Mouse (Mus musculus) midbrain, embryonic 15.5 days (tissue): ENCODE measurements around the gene Rab21. TPM values are rescaled to one million over a fixed set of nuclear protein-coding genes. Genes with fewer than 3 reads are reported as not detected.

Source experiments
- ATAC-seq: fragments of 200-750 bp; cut with Nextera tagmentation; replicated peaks from 2 replicates; pipeline ENCODE4 v1.8.0; 2017; ENCODE audit warnings: moderate TSS enrichment
- H3K27ac ChIP-seq: fragments of 300-500 bp; sonication (generic); 2 replicates; pipeline ENCODE4 v1.5.1; 2015; ENCODE audit warnings: mild to moderate bottlenecking, inconsistent platforms
- H3K27me3 ChIP-seq: fragments of 300-500 bp; sonication (generic); replicated peaks from 2 replicates; pipeline ENCODE4 v1.6.1; 2015; ENCODE audit warnings: inconsistent platforms
- H3K36me3 ChIP-seq: fragments of 300-500 bp; sonication (generic); replicated peaks from 2 replicates; pipeline ENCODE4 v1.6.1; 2015; ENCODE audit warnings: inconsistent platforms
- H3K4me1 ChIP-seq: fragments of 300-500 bp; sonication (generic); 2 replicates; pipeline ENCODE4 v1.6.1; 2015; ENCODE audit warnings: inconsistent platforms
- H3K4me2 ChIP-seq: fragments of 300-500 bp; sonication (generic); 2 replicates; pipeline ENCODE4 v1.6.1; 2015; ENCODE audit warnings: inconsistent platforms, mild to moderate bottlenecking, moderate library complexity
- H3K4me3 ChIP-seq: fragments of 300-500 bp; sonication (generic); 2 replicates; pipeline ENCODE4 v1.5.1; 2015; ENCODE audit warnings: mild to moderate bottlenecking, inconsistent platforms
- H3K9ac ChIP-seq: fragments of 300-500 bp; sonication (generic); 2 replicates; pipeline ENCODE4 v1.6.1; 2015; ENCODE audit warnings: mild to moderate bottlenecking, inconsistent platforms
- H3K9me3 ChIP-seq: fragments of 300-500 bp; sonication (generic); 2 replicates; pipeline ENCODE4 v1.6.1; 2016; ENCODE audit warnings: inconsistent platforms
- WGBS: fragments of 180-500 bp; shearing (Covaris S2); methylation state at CpG from one replicate; pipeline ENCODE4 v1.1.7; 2015; ENCODE audit warnings: mixed read lengths; 5-methylcytosine and 5-hydroxymethylcytosine counted together
- polyA plus RNA-seq: library from polyadenylated mRNA; unstranded; fragments of >200 nt; fragmentation: Nextera tagmentation; extraction: Ambion mirVana; gene quantifications from 2 replicates; pipeline ENCODE4 v1.2.1, GENCODE M21; 2015

The Rab21 gene
- 8.7 and 11.9 TPM in 2 replicates for polyA plus RNA-seq

DNA sequence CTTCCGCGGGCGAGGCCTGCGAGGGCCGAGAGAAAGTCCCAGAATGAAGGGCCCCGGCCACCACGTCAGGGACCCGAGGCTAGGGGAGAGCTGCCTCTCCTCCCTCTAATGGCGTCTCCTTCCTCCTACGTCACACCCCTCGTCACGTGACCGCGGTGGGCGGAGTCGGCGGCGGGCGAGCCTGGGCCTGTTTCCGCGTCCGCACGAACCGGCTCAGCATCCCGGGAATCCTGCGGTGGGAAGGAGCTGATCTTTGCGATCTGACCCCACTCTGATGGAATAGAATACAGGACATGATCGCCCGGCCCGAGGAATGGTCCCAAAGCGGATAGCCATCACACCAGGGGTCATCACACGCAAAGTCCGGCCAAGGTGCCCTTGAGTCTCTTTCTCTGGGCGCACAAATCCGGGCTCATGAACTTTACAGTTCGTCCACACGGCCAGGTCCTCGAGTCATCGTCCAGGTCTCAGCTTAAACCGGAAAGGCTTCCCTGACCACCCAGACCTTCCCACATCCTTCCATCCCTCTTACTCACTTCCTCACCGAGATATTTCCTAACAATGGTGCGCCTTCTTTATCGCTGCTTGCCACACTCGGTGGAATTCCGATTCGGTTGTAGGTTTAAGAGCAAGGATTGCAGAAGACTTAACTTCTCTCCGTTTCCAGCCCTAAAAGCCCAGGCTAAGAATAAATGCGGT is at the start of gene Rab21:
Gene Rab21 (minus strand): TSS at position 122 of the 699 bp plus-strand sequence.
- Histone ChIP-seq H3K9me3 (no peaks in the 10 kb centered on the region), H3K4me2 (peak within 1 kb of the TSS; percentile 57), H3K4me3 (peak within 1 kb of the TSS; percentile 58), H3K9ac (peak within 1 kb of the TSS; percentile 97), H3K36me3 (no peaks in the 10 kb centered on the region), H3K27ac (peak within 1 kb of the TSS; percentile 97), H3K4me1 (peaks cover 33% of the 10 kb centered on the region), H3K27me3 (no peaks in the 10 kb centered on the region)
- under 1% methylated on average over 46 of the region's 48 CpGs for WGBS
- peak; percentile 95 for ATAC-seq

DNA sequence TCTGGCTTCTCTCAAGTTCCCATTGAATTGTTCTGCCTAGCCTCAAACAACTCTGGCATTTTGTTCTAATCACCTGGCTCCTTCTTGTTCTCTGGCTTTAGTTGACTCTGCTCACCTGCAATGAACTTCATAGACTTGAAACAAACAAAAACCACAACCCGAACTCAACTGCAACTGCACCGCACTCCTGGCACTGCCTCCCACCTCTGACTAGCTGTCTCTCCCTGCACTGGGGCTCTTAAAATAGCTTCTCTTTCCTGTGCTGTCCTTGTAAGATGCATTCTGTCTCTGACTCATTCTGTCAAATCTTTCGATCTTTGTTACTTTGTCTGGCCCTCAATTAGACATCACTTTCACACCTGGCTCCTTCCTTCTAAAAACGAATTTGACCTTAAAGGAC is 47.8 kb upstream of the Rab21 start:
- peaks cover 23% of the 10 kb centered on the region for H3K4me1 ChIP-seq
- H3K4me2 ChIP-seq: peak overlapping the region; percentile 87
- no peak overlapping the region for H3K9ac ChIP-seq
- no peaks in the 10 kb centered on the region for H3K36me3 ChIP-seq
- WGBS: 90% methylated on average over 4 of the region's 4 CpGs
- peak overlapping the region; percentile 60; the same call in 1 of the 2 replicates for H3K4me3 ChIP-seq
- H3K27ac ChIP-seq: no peak overlapping the region
- no peak for ATAC-seq
- no peaks in the 10 kb centered on the region for H3K9me3 ChIP-seq
- no peaks in the 10 kb centered on the region for H3K27me3 ChIP-seq

DNA sequence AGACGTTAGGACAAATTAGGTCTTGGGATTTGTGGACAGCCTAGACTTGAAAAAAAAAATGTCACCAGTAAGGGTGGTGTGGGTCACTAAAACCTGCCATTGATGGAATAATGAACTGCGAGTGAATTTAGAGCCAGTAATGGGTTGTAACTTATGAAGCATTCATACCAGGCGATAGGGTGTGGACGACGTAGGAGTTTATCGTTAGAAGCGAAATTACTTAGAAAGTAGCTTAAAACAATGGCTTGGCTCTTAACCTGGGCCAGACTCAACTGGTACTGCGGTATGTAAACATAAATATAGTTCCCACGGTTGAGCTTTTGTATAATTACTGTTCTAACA is 47.2 kb upstream of the Rab21 start:
- Histone ChIP-seq H3K27me3 (no peaks in the 10 kb centered on the region), H3K4me3 (peak overlapping the region; percentile 60), H3K4me1 (peaks cover 23% of the 10 kb centered on the region), H3K27ac (peak overlapping the region; percentile 96), H3K36me3 (no peaks in the 10 kb centered on the region), H3K9me3 (no peaks in the 10 kb centered on the region), H3K4me2 (peak overlapping the region; percentile 87), H3K9ac (peak overlapping the region; percentile 56)
- 8% methylated on average over 9 of the region's 9 CpGs for WGBS
- no peak for ATAC-seq

DNA sequence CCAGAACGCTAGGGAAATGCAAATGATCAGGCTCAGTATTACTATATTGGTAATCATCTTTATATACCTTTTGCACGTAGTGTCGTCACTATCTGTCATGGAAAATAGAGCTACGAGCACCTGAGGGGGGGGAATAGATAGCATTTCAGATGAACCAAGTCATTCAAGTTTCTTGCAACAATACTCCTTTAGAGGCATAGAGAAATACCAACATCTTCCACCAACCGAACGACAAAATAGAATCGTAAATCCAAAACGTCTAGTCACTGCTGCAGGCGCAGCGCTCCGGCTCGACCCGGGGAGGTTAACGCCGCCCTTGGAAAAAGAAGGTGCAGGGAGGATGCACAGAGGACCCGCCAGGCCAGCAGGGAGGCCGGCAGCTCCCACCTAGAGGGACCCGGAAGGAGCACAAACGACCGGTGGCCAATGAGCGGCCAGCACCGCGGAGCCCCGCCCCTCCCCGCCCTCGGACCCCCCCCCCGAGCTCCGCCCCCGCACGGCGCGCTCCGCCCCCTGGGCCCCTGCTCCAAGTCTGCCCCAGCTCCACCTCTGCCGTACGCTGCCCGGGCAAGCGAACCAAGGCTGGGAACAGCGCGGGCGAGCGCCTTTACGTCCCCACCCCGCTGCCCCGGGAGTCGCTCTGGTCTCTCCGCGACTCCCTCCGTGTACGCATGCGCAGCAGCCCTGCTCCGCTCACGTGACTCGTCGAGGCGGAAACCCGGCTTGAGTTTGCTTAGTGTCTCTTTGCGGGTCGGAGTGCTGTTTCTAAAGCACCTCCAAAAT is 46.6 kb upstream of the Rab21 start, which contains the start of gene Tmem19:
Gene Tmem19 (minus strand): TSS at position 662 of the 783 bp plus-strand sequence.
- no peaks in the 10 kb centered on the region for H3K36me3 ChIP-seq
- H3K9me3 ChIP-seq: no peaks in the 10 kb centered on the region
- peak within 1 kb of the TSS; percentile 96 for H3K27ac ChIP-seq
- peaks cover 23% of the 10 kb centered on the region for H3K4me1 ChIP-seq
- WGBS: under 1% methylated on average over 38 of the region's 58 CpGs
- no peaks in the 10 kb centered on the region for H3K27me3 ChIP-seq
- ATAC-seq: peak; percentile 99
- H3K9ac ChIP-seq: peak within 1 kb of the TSS; percentile 56
- peak within 1 kb of the TSS; percentile 60 for H3K4me3 ChIP-seq
- peak within 1 kb of the TSS; percentile 87 for H3K4me2 ChIP-seq

DNA sequence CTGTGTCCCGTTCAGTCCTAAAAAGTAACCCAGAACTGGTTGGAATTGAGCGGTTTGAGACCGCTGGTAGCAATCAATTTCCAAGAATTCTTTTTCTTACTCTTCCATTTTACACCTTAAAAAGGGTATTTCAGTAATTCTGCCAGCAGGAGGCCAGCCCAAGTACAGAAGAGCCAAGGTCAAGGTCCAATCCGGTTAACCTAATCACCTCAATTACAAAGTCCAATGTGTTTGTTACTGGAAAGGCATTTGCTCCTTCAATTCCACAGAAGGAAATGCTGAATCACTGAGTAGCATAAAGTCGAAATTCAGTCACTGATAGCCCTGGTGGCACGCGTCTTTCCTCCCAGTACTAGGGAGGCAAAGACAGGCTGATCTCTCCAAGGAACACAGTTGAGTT is 43.7 kb upstream of the Rab21 start:
- Histone ChIP-seq H3K27ac (no peak overlapping the region), H3K9me3 (no peaks in the 10 kb centered on the region), H3K9ac (no peak overlapping the region), H3K4me1 (peaks cover 23% of the 10 kb centered on the region), H3K36me3 (peaks cover 5% of the 10 kb centered on the region; the same call in 1 of the 2 replicates), H3K27me3 (no peaks in the 10 kb centered on the region), H3K4me3 (no peak overlapping the region), H3K4me2 (no peak overlapping the region)
- no peak for ATAC-seq
- 91% methylated on average over 7 of the region's 7 CpGs for WGBS

DNA sequence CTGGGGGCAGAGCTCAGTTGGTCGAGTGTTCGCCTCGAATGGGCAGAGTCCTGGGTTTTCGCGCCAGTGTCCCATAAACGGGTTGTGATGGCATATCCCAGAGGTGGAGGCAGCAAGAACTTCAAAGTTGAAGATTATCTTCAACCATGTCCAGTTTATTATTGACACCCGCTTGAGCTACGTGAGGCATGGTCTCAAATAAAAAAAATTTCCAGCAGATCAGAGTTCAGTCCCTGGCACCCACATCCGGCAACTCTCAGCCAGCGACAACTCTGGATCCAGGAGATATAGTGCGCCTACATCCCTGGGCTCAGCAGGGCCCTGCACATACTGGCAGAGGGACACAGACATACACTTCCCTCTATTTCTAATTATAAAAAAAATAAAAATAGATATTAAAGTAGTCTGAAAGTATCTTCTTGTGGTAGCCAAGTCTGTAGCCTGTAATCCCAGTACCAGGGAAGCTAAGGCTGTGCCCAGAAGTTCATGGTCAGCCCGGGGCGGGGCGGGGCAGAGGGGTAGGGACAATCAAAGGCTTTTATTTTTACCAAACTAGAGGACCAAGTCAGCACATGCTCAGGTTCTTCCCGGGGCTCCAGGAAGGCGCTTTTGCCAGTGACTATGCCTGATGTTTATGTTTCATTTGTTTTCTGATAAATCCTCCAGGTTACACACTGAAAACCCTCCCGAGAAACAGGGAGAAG is 43.0 kb upstream of the Rab21 start:
- peaks cover 5% of the 10 kb centered on the region; the same call in 1 of the 2 replicates for H3K36me3 ChIP-seq
- no peaks in the 10 kb centered on the region for H3K27me3 ChIP-seq
- no peak for ATAC-seq
- no peak overlapping the region for H3K27ac ChIP-seq
- no peak overlapping the region for H3K4me3 ChIP-seq
- no peak overlapping the region for H3K9ac ChIP-seq
- no peak overlapping the region for H3K4me2 ChIP-seq
- H3K9me3 ChIP-seq: no peaks in the 10 kb centered on the region
- WGBS: 94% methylated on average over 17 of the region's 17 CpGs
- H3K4me1 ChIP-seq: peaks cover 23% of the 10 kb centered on the region

DNA sequence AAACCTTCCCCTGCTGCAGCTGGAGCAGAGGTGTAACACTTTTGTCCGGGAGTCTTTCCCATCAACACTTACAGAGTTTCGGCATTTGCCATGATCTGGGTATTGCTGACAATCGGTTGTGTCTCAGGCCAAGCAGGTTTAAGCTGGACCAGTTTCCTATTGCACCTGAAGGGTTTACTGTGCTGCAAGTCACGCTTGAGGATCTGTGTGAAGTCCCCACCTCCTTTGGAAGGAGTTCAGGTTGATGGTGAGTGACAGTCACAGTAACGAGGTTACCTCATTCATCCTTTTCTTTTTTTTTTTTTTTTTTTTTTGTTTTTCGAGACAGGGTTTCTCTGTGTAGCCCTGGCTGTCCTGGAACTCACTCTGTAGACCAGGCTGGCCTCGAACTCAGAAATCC is 40.7 kb upstream of the Rab21 start:
- Histone ChIP-seq H3K9ac (no peak overlapping the region), H3K36me3 (peaks cover 5% of the 10 kb centered on the region; the same call in 1 of the 2 replicates), H3K4me1 (peaks cover 9% of the 10 kb centered on the region), H3K4me3 (no peak overlapping the region), H3K27me3 (no peaks in the 10 kb centered on the region), H3K4me2 (no peak overlapping the region), H3K9me3 (no peaks in the 10 kb centered on the region), H3K27ac (no peak overlapping the region)
- 92% methylated on average over 6 of the region's 7 CpGs for WGBS
- no peak for ATAC-seq

DNA sequence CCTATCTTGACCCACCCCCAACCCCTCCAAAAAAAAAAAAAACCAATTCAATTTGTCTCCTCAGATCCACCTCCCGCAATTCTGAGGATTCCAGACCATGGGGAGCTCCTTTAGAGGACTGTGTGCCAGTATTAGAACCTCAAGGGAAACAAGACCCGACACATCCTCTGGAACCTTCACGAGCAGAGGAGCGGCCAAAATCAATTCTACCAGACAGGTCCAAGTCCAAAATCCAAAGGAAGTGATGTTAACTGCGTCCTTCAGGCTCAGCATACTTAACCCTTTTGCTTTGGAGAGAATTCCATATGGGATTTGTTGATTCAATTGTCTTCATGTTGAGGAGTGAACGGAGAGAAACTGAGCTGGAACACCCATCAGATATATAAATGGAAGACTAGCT is 39.6 kb upstream of the Rab21 start:
- ATAC-seq: no peak
- H3K4me1 ChIP-seq: no peaks in the 10 kb centered on the region
- 88% methylated on average over 6 of the region's 6 CpGs for WGBS

DNA sequence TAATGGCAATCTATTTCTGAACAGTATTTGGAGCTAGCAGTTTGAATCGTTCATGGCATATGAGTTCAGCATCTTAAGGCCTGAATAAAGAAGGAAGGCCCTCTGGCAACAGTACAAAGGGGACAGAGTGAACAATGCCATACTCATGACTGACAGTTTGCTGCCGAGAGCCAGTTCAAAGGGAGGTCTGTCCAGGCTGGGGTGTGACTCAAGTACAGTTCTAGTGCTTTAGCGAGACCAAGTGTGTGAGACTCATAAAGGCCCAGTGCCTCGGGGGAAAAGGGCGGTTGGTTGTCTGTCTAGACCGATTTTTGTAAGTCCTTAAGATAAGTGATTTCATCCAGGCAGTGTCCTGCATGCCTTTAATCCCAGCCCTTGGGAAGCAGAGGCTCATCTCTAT is 39.2 kb upstream of the Rab21 start:
- Histone ChIP-seq H3K4me1 (no peaks in the 10 kb centered on the region), H3K9ac (no peak overlapping the region), H3K36me3 (peaks cover 5% of the 10 kb centered on the region; the same call in 1 of the 2 replicates), H3K27me3 (no peaks in the 10 kb centered on the region), H3K4me2 (no peak overlapping the region), H3K9me3 (no peaks in the 10 kb centered on the region), H3K4me3 (no peak overlapping the region), H3K27ac (no peak overlapping the region)
- 46% methylated on average over 6 of the region's 6 CpGs for WGBS
- no peak for ATAC-seq

More for the DNA sequence above, 39.6 kb upstream of the Rab21 start:
- Histone ChIP-seq H3K9me3 (no peaks in the 10 kb centered on the region), H3K27me3 (no peaks in the 10 kb centered on the region), H3K27ac (no peak overlapping the region), H3K36me3 (peaks cover 5% of the 10 kb centered on the region; the same call in 1 of the 2 replicates), H3K9ac (no peak overlapping the region), H3K4me2 (no peak overlapping the region), H3K4me3 (no peak overlapping the region)

DNA sequence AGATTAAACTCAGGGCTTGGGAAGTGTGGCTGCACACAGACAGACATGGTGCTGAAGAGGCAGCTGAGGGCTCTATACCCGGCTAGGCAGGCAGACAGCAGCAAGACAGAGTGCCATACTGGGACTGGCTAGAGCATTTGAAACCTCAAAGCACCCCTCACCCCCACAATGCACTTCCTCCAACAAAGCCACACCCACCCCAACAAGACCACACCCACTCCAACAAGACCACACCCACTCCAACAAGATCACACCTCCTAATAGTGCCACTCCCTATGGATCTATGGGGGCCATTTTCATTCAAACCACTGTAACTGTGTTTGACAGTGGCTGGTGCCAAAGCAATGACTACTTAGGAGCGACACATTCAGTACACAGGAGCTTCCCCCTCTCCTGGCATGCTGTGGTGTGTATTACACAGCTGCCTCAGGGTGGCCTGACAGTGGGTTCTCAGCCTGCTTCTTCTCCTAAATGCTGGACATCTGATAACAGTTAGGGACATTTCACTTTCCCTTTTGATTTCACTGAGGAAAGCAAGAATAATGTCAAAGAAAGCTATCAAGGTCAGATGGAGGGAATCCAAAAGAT is 35.5 kb upstream of the Rab21 start:
- H3K27ac ChIP-seq: no peak overlapping the region
- no peaks in the 10 kb centered on the region for H3K9me3 ChIP-seq
- WGBS: 96% methylated on average over 2 of the region's 2 CpGs
- H3K4me1 ChIP-seq: no peaks in the 10 kb centered on the region
- H3K9ac ChIP-seq: no peak overlapping the region
- ATAC-seq: no peak
- no peak overlapping the region for H3K4me2 ChIP-seq
- no peaks in the 10 kb centered on the region for H3K27me3 ChIP-seq
- H3K36me3 ChIP-seq: peaks cover 4% of the 10 kb centered on the region
- no peak overlapping the region for H3K4me3 ChIP-seq

DNA sequence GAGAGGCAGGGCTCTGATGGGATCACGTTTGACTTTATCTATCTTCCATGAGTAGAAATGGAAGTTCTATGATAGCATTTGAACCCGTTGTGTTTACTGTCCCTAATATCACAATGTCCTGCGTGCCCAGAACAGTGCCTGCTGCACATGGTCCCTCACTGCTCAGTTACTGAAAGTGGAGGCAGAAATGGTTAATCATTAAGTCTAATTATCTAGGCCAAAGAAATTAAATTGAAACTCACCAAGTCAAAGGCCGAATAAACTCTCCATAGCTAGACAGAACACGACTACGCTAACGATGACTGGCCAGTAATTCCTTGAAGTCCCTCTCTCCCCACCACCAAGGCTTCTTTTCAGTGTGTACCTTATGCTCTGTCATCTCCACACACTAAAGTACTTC is 34.1 kb upstream of the Rab21 start:
- no peak for ATAC-seq
- Histone ChIP-seq H3K9me3 (no peaks in the 10 kb centered on the region), H3K27ac (no peak overlapping the region), H3K27me3 (no peaks in the 10 kb centered on the region), H3K9ac (no peak overlapping the region), H3K36me3 (peaks cover 9% of the 10 kb centered on the region), H3K4me2 (no peak overlapping the region), H3K4me3 (no peak overlapping the region), H3K4me1 (no peaks in the 10 kb centered on the region)
- WGBS: 89% methylated on average over 7 of the region's 7 CpGs

DNA sequence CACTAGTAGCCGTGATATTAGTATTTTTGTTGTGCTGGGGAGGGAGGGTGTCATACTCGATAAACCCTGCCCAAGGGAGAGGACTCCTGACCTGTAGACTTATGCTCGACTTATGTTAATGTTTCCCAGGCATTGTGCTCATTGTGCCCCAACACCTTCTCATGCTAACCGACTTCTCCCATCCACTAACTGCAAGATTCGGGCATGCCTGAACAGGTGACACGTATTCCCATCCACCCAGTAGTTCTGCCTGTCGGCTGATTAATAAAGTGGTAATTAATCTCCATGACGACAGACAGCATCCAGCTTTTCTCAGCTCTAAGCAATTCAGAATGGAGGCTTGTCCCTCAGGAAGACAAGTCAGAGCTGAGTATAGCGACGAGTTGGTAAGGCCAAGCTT is 33.6 kb upstream of the Rab21 start:
- Histone ChIP-seq H3K27me3 (no peaks in the 10 kb centered on the region), H3K4me2 (no peak overlapping the region), H3K27ac (no peak overlapping the region), H3K4me3 (no peak overlapping the region), H3K9ac (no peak overlapping the region), H3K36me3 (peaks cover 9% of the 10 kb centered on the region), H3K9me3 (no peaks in the 10 kb centered on the region), H3K4me1 (no peaks in the 10 kb centered on the region)
- no peak for ATAC-seq
- WGBS: 71% methylated on average over 10 of the region's 10 CpGs
